Mouse (Mus musculus) midbrain, embryonic 16.5 days (tissue): ENCODE data around the gene Mapre3. TPM values are rescaled to one million over a fixed set of nuclear protein-coding genes. Genes with fewer than 3 reads are reported as not detected.

ENCODE experiments used
- ATAC-seq: fragments of 200-750 bp; cut with Nextera tagmentation; 2 replicates; pipeline ENCODE4 v1.8.0; 2017; ENCODE audit warnings: moderate TSS enrichment
- H3K27ac ChIP-seq: fragments of 300-500 bp; sonication (generic); 2 replicates; pipeline ENCODE4 v1.5.1; 2014; ENCODE audit warnings: mild to moderate bottlenecking, low read length, mixed read lengths
- H3K27me3 ChIP-seq: fragments of 300-500 bp; sonication (generic); 2 replicates; pipeline ENCODE4 v1.6.1; 2014; ENCODE audit warnings: low read depth, low read length, mixed read lengths; ENCODE audit not compliant: control insufficient read depth, insufficient read depth
- H3K36me3 ChIP-seq: fragments of 300-500 bp; sonication (generic); 2 replicates; pipeline ENCODE4 v1.6.1; 2014; ENCODE audit warnings: mild to moderate bottlenecking, low read length, moderate library complexity, mixed read lengths; ENCODE audit not compliant: control insufficient read depth, insufficient read depth
- H3K4me1 ChIP-seq: fragments of 300-500 bp; sonication (generic); 2 replicates; pipeline ENCODE4 v1.6.1; 2014; ENCODE audit warnings: mild to moderate bottlenecking, low read length, mixed read lengths; ENCODE audit not compliant: control insufficient read depth, insufficient read depth
- H3K4me2 ChIP-seq: fragments of 300-500 bp; sonication (generic); 2 replicates; pipeline ENCODE4 v1.6.1; 2014; ENCODE audit warnings: mild to moderate bottlenecking, low read length, mixed read lengths
- H3K4me3 ChIP-seq: fragments of 300-500 bp; sonication (generic); 2 replicates; pipeline ENCODE4 v1.5.1; 2014; ENCODE audit warnings: low read depth, mild to moderate bottlenecking, low read length, moderate library complexity, mixed read lengths
- H3K9ac ChIP-seq: fragments of 300-500 bp; sonication (generic); 2 replicates; pipeline ENCODE4 v1.6.1; 2014; ENCODE audit warnings: low read depth, low read length, mixed read lengths
- H3K9me3 ChIP-seq: fragments of 300-500 bp; sonication (generic); replicated peaks from 2 replicates; pipeline ENCODE4 v1.6.1; 2014; ENCODE audit warnings: mild to moderate bottlenecking, low read length, mixed read lengths; ENCODE audit not compliant: control insufficient read depth, poor library complexity, severe bottlenecking
- WGBS: fragments of 180-500 bp; shearing (Covaris S2); extraction: QIAGEN DNeasy Blood & Tissue Kit; methylation state at CpG from one replicate; pipeline ENCODE4 v1.1.7; 2014; 5-methylcytosine and 5-hydroxymethylcytosine counted together
- polyA plus RNA-seq: library from polyadenylated mRNA; unstranded; fragments of >200 nt; fragmentation: Nextera tagmentation; extraction: Ambion mirVana; gene quantifications from 2 replicates; pipeline ENCODE4 v1.2.1, GENCODE M21; 2015

The Mapre3 gene
- polyA plus RNA-seq, 1 experiment from 2014 or later = 172 TPM

DNA sequence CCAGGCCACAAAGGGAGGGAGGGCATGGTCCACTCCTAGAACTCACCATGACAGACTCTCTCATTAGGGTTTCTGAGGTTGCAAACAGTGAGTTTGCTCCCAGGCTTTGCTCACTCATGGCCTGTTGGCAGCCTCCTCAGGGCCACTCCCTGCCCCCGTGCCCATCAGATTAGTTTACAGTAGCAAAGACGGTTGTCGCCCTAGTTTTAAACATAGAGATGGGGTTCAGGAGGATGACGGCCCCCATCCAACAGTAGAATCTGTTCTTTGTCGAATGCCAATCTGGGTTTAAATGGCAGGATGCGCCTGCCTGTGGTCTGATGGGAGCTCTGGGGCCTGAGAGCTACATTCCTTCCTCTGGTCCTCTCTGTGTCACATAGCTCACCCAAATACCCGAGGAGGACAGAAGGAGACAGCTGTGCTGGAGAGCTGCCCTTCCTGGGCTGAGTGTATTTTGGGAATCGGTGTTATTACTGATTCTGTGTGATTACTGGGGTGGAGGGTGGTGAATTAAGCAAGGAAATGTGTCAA lies 1.9 kb downstream of the Mapre3 start:
- WGBS = 61% methylated on average over 8 of the region's 8 CpGs

GRCm38 (mm10) chr5:30818758-30819309 lies 4.4 kb downstream of the Mapre3 start:
- Histone ChIP-seq H3K27ac (no peak overlapping the region), H3K4me1 (peaks cover 29% of the 10 kb centered on the region), H3K4me3 (no peak overlapping the region), H3K4me2 (no peak overlapping the region), H3K9ac (no peak overlapping the region), H3K27me3 (no peaks in the 10 kb centered on the region), H3K9me3 (no peaks in the 10 kb centered on the region), H3K36me3 (no peaks in the 10 kb centered on the region)
- 84% methylated on average over 8 of the region's 8 CpGs for WGBS
- no peak for ATAC-seq

More for the DNA sequence above, 1.9 kb downstream of the Mapre3 start:
- H3K27ac ChIP-seq = 0 out of 2 replicates have a peak overlapping the region, but pooled peaks have one; percentile 11
- no peaks in the 10 kb centered on the region for H3K9me3 ChIP-seq
- H3K4me2 ChIP-seq = peak overlapping the region; percentile 81
- H3K27me3 ChIP-seq = no peaks in the 10 kb centered on the region
- ATAC-seq = no peak
- H3K4me1 ChIP-seq = peaks cover 32% of the 10 kb centered on the region
- H3K36me3 ChIP-seq = no peaks in the 10 kb centered on the region
- peak overlapping the region; percentile 88 for H3K4me3 ChIP-seq
- peak overlapping the region; percentile 93 for H3K9ac ChIP-seq

DNA sequence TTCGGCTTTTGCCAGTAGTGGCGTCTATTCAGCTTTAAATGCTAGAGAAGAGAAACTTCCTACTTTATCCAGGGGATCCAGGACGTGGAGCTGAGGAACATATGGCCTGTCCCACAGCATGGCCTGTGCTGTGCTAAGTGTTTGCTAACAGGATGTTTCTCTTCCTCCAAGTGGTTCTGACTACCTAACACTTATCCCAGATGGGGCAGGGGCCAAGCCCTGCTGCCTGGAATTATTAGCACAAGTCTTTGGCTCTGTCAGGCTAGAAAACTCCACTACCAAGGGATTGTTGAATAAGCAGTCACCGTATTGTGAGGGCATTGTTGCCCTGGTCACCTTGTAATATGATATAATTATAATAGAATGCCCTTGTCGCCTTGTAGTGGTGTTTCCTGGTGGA lies 8.2 kb downstream of the Mapre3 start:
- Histone ChIP-seq H3K9ac (no peak overlapping the region), H3K4me2 (no peak overlapping the region), H3K4me1 (peaks cover 8% of the 10 kb centered on the region), H3K27me3 (no peaks in the 10 kb centered on the region), H3K4me3 (no peak overlapping the region), H3K27ac (no peak overlapping the region), H3K36me3 (no peaks in the 10 kb centered on the region), H3K9me3 (no peaks in the 10 kb centered on the region)
- ATAC-seq = no peak
- WGBS = 87% methylated on average over 5 of the region's 5 CpGs

GRCm38 (mm10) chr5:30823091-30823490 lies 8.7 kb downstream of the Mapre3 start:
- no peak overlapping the region for H3K4me3 ChIP-seq
- ATAC-seq = no peak
- 85% methylated on average over 3 of the region's 3 CpGs for WGBS

GRCm38 (mm10) chr5:30824124-30824988 lies 9.9 kb downstream of the Mapre3 start:
- ATAC-seq = no peak
- no peak overlapping the region for H3K4me2 ChIP-seq
- H3K36me3 ChIP-seq = no peaks in the 10 kb centered on the region
- 26% methylated on average over 11 of the region's 11 CpGs for WGBS
- no peak overlapping the region for H3K27ac ChIP-seq
- no peak overlapping the region for H3K4me3 ChIP-seq
- H3K9me3 ChIP-seq = no peaks in the 10 kb centered on the region
- H3K4me1 ChIP-seq = peaks cover 8% of the 10 kb centered on the region
- H3K9ac ChIP-seq = no peak overlapping the region
- no peaks in the 10 kb centered on the region for H3K27me3 ChIP-seq

More at GRCm38 (mm10) chr5:30823091-30823490, 8.7 kb downstream of the Mapre3 start:
- Histone ChIP-seq H3K27ac (no peak overlapping the region), H3K9ac (no peak overlapping the region), H3K4me1 (peaks cover 8% of the 10 kb centered on the region), H3K27me3 (no peaks in the 10 kb centered on the region), H3K4me2 (no peak overlapping the region), H3K9me3 (no peaks in the 10 kb centered on the region), H3K36me3 (no peaks in the 10 kb centered on the region)

- Histone ChIP-seq H3K9me3 (no peaks in the 10 kb centered on the region), H3K9ac (no peak overlapping the region), H3K27ac (no peak overlapping the region), H3K27me3 (no peaks in the 10 kb centered on the region), H3K4me3 (no peak overlapping the region), H3K4me1 (peaks cover 8% of the 10 kb centered on the region), H3K4me2 (no peak overlapping the region), H3K36me3 (no peaks in the 10 kb centered on the region)
- no peak for ATAC-seq
- 42% methylated on average over 10 of the region's 10 CpGs for WGBS
These were observed 10.7 kb downstream of the Mapre3 start for GRCm38 (mm10) chr5:30825166-30825565.

DNA sequence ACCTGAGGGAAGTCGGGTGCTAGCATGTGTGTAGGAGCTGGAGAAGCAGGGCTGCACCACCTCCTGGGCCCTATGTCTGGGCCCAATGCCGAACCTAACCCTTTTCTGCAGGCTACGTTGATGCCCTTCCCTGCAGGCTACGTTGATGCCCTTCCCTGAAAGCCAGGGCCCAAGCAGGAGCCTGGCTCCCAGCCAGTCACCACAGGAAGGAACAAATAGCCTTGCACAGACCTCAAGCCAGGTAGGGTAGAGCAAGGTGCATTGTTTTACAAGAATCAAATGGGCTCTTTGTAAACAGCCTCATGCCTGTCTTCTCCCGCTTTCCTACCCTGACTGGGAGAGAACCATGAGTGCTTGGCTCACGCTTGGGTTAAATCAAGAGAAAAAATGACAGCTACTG lies 11.4 kb downstream of the Mapre3 start:
- no peaks in the 10 kb centered on the region for H3K9me3 ChIP-seq
- no peak overlapping the region for H3K4me3 ChIP-seq
- no peak overlapping the region for H3K9ac ChIP-seq
- 61% methylated on average over 6 of the region's 6 CpGs for WGBS
- H3K4me2 ChIP-seq = no peak overlapping the region
- H3K27me3 ChIP-seq = no peaks in the 10 kb centered on the region
- H3K4me1 ChIP-seq = peaks cover 8% of the 10 kb centered on the region
- ATAC-seq = no peak
- H3K36me3 ChIP-seq = no peaks in the 10 kb centered on the region
- no peak overlapping the region for H3K27ac ChIP-seq

DNA sequence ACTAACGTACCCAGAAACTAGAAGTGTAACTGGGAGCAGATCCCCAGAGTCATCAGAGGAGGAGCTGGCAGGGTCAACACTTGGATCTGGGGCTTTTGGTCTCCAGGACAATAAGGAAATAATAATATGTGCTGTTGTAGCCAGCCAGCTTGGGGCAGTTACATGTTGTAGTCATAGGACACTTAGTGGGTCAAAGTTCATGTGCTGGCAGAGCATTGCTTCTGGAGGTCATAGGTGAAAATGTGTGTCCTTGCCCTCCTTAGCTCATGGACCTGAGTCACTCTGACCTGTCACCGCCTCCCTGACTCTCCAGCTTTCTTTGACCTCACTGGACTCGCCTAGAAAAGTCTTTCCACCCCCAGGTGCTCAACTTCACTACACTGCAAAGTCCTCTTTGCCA lies 19.0 kb downstream of the Mapre3 start:
- H3K9me3 ChIP-seq = no peaks in the 10 kb centered on the region
- WGBS = 93% methylated on average over 3 of the region's 3 CpGs
- ATAC-seq = no peak

DNA sequence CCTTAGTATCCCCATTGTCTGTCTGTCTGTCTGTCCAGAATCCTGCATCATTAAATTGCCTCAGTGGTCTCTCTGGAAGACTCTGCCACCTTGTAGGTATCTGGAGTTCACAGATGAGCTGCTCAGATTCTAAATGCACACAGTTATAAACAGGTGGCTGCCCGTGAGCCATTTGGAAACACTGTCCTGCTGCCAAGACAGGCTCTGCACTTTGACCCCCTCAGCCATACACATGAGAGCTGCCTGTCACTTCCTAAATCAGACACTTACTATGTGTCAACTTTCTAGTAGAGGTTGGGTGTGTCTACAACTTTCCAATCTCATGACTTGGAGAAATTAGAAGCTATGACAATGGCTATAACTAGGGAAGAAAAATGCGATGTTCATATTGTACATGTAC lies 25.3 kb downstream of the Mapre3 start:
- Histone ChIP-seq H3K9ac (no peak overlapping the region), H3K4me3 (no peak overlapping the region), H3K9me3 (no peaks in the 10 kb centered on the region), H3K4me1 (no peaks in the 10 kb centered on the region), H3K36me3 (peaks cover 9% of the 10 kb centered on the region; the same call in 1 of the 2 replicates), H3K4me2 (no peak overlapping the region), H3K27me3 (no peaks in the 10 kb centered on the region), H3K27ac (no peak overlapping the region)
- no peak for ATAC-seq
- 87% methylated on average over 2 of the region's 2 CpGs for WGBS

More for the DNA sequence above, 19.0 kb downstream of the Mapre3 start:
- peaks cover 9% of the 10 kb centered on the region; the same call in 1 of the 2 replicates for H3K36me3 ChIP-seq
- H3K27ac ChIP-seq = no peak overlapping the region
- H3K4me3 ChIP-seq = no peak overlapping the region
- H3K4me2 ChIP-seq = no peak overlapping the region
- H3K9ac ChIP-seq = no peak overlapping the region
- H3K4me1 ChIP-seq = no peaks in the 10 kb centered on the region
- no peaks in the 10 kb centered on the region for H3K27me3 ChIP-seq
